Mouse (Mus musculus): ENCODE results near the gene Olfr1446.

Olfr1446 gene

GRCm38 (mm10) chr19:12893424-12893823, at the start of gene Olfr1446:
Gene Olfr1446 (minus strand): TSS chr19:12893524.
- DNase-seq (ENCODE audit: low spot score): no peak

GRCm38 (mm10) chr19:12930540-12930939, 37.2 kb upstream of the Olfr1446 start, which contains the start of gene Olfr1449:
Gene Olfr1449 (plus strand): TSS chr19:12930840.
- no peak for DNase-seq (ENCODE audit: low spot score)

- DNase-seq (ENCODE audit: low spot score): no peak
These were observed 31.0 kb upstream of the Olfr1446 start, which contains the start of gene Olfr1448 for GRCm38 (mm10) chr19:12924319-12924718. Gene Olfr1448 (minus strand): TSS chr19:12924419.

- no peak for DNase-seq (ENCODE audit: low spot score)
These were observed 10.3 kb upstream of the Olfr1446 start, which contains the start of gene Olfr1447 for GRCm38 (mm10) chr19:12903643-12904042. Gene Olfr1447 (minus strand): TSS chr19:12903743.

- no peak for DNase-seq (ENCODE audit: low spot score)
These were observed 9.8 kb downstream of the Olfr1446 start, which contains the start of gene Olfr1445 for GRCm38 (mm10) chr19:12883555-12883954. Gene Olfr1445 (plus strand): TSS chr19:12883855.

- no peak for DNase-seq (ENCODE audit: low spot score)
These were observed 36.3 kb downstream of the Olfr1446 start, which contains the start of gene Olfr1444 for GRCm38 (mm10) chr19:12856983-12857382. Gene Olfr1444 (plus strand): TSS chr19:12857283.

- DNase-seq (ENCODE audit: low spot score): no peak
These were observed 46.9 kb downstream of the Olfr1446 start, which contains the start of gene Gm5244 for GRCm38 (mm10) chr19:12846382-12846781. Gene Gm5244 (plus strand): TSS chr19:12846682.

- DNase-seq (ENCODE audit: low spot score): no peak
These were observed 54.8 kb downstream of the Olfr1446 start for GRCm38 (mm10) chr19:12838507-12838906.
